Mouse (Mus musculus) urinary bladder, postnatal 14 days (tissue): ENCODE measurements around the gene Hist1h2an.
"Not testable (repeated sequence)": the region's sequence is repeated elsewhere in the genome, so short reads cannot be mapped to it uniquely, and the experiment has no call there.

Experiments
- DNase-seq: peaks from one replicate; pipeline ENCODE4 v3.0.0; 2021; ENCODE audit warnings: low spot score

Hist1h2an gene

GRCm38 (mm10) chr13:21786899-21787629 is at the start of gene Hist1h2an, which contains the start of gene Hist1h2bp:
Hist1h2an (minus strand) TSS chr13:21787218.
Hist1h2bp (plus strand) TSS chr13:21787461.
- DNase-seq: peak; percentile 86

- not testable (repeated sequence) for DNase-seq
These were observed 46.4 kb upstream of the Hist1h2an start, which contains the start of the genes Hist1h2ap and Hist1h2br for GRCm38 (mm10) chr13:21833461-21833860. Hist1h2ap (minus strand) TSS chr13:21833507. Hist1h2br (plus strand) TSS chr13:21833743.

- DNase-seq: peak; percentile 15
These were observed 44.7 kb upstream of the Hist1h2an start, which contains the start of gene Hist1h4n for GRCm38 (mm10) chr13:21831418-21832394. Hist1h4n (minus strand) TSS chr13:21832196.

- no peak for DNase-seq
These were observed 43.3 kb upstream of the Hist1h2an start for GRCm38 (mm10) chr13:21830344-21830743.

- no peak for DNase-seq
These were observed 41.5 kb upstream of the Hist1h2an start for GRCm38 (mm10) chr13:21828511-21828910.

- DNase-seq: not testable (repeated sequence)
These were observed 33.3 kb upstream of the Hist1h2an start for GRCm38 (mm10) chr13:21820082-21820890.

- not testable (repeated sequence) for DNase-seq
These were observed 25.1 kb upstream of the Hist1h2an start for GRCm38 (mm10) chr13:21812092-21812491.

GRCm38 (mm10) chr13:21811539-21811938 is 24.5 kb upstream of the Hist1h2an start, which contains the start of gene Hist1h4m:
Hist1h4m (plus strand) TSS chr13:21811746.
- peak; percentile 57 for DNase-seq

GRCm38 (mm10) chr13:21811074-21811473 is 24.1 kb upstream of the Hist1h2an start:
- DNase-seq: not testable (repeated sequence)

GRCm38 (mm10) chr13:21810073-21810472 is 23.1 kb upstream of the Hist1h2an start, which contains the start of the genes Hist1h2bq and Hist1h2ao:
Hist1h2bq (minus strand) TSS chr13:21810197.
Hist1h2ao (plus strand) TSS chr13:21810465.
- DNase-seq: not testable (repeated sequence)

- not testable (repeated sequence) for DNase-seq
These were observed 16.0 kb upstream of the Hist1h2an start for GRCm38 (mm10) chr13:21803058-21803457.

GRCm38 (mm10) chr13:21797163-21797562 is 10.1 kb upstream of the Hist1h2an start:
- DNase-seq: not testable (repeated sequence)

GRCm38 (mm10) chr13:21795584-21795983 is 8.6 kb upstream of the Hist1h2an start:
- DNase-seq: no peak

GRCm38 (mm10) chr13:21790601-21791283 is 3.7 kb upstream of the Hist1h2an start:
- DNase-seq: no peak

- no peak for DNase-seq
These were observed 2.9 kb upstream of the Hist1h2an start for GRCm38 (mm10) chr13:21789925-21790324.

- no peak for DNase-seq
These were observed 959 bp upstream of the Hist1h2an start for GRCm38 (mm10) chr13:21787760-21788593.

- DNase-seq: no peak
These were observed 674 bp downstream of the Hist1h2an start for GRCm38 (mm10) chr13:21786189-21786898.

GRCm38 (mm10) chr13:21784311-21784710 is 2.7 kb downstream of the Hist1h2an start:
- DNase-seq: no peak

- peak; percentile 7 for DNase-seq
These were observed 3.3 kb downstream of the Hist1h2an start for GRCm38 (mm10) chr13:21783734-21784161.
